Mouse (Mus musculus) right cerebral cortex, postnatal 14 days (tissue): ENCODE results near the gene Rnf225.
"Not testable (repeated sequence)": the region's sequence is repeated elsewhere in the genome, so short reads cannot be mapped to it uniquely, and the experiment has no call there.

Source experiments
- DNase-seq: peaks from one replicate; pipeline ENCODE4 v3.0.0; 2022

Rnf225 gene

GRCm38 (mm10) chr7:12927191-12927680 is at the start of gene Rnf225:
Gene Rnf225 (plus strand): TSS chr7:12927416.
- DNase-seq = no peak

- no peak for DNase-seq
Observed at GRCm38 (mm10) chr7:12880036-12880435, 47.2 kb upstream of the Rnf225 start.

GRCm38 (mm10) chr7:12880497-12880896 is 46.7 kb upstream of the Rnf225 start:
- not testable (repeated sequence) for DNase-seq

GRCm38 (mm10) chr7:12880911-12881660 is 46.1 kb upstream of the Rnf225 start, which contains the start of gene Zfp128:
Gene Zfp128 (plus strand): TSS chr7:12881177.
- DNase-seq = peak; percentile 95

GRCm38 (mm10) chr7:12886563-12887266 is 40.5 kb upstream of the Rnf225 start:
- no peak for DNase-seq

- no peak for DNase-seq
Observed at GRCm38 (mm10) chr7:12887585-12887984, 39.6 kb upstream of the Rnf225 start.

- no peak for DNase-seq
Observed at GRCm38 (mm10) chr7:12890928-12891327, 36.3 kb upstream of the Rnf225 start.

GRCm38 (mm10) chr7:12891334-12891733 is 35.9 kb upstream of the Rnf225 start:
- no peak for DNase-seq

- DNase-seq = peak; percentile 91
Observed at GRCm38 (mm10) chr7:12897655-12898410, 29.4 kb upstream of the Rnf225 start, which contains the start of gene Zscan22. Gene Zscan22 (plus strand): TSS chr7:12897815.

- no peak for DNase-seq
Observed at GRCm38 (mm10) chr7:12901517-12901916, 25.7 kb upstream of the Rnf225 start.

- DNase-seq = no peak
Observed at GRCm38 (mm10) chr7:12903623-12904022, 23.6 kb upstream of the Rnf225 start.

GRCm38 (mm10) chr7:12905146-12905545 is 22.1 kb upstream of the Rnf225 start:
- DNase-seq = no peak

GRCm38 (mm10) chr7:12909498-12909962 is 17.7 kb upstream of the Rnf225 start:
- DNase-seq = peak; percentile 76

GRCm38 (mm10) chr7:12910181-12910668 is 17.0 kb upstream of the Rnf225 start:
- DNase-seq = peak; percentile 56

- DNase-seq = no peak
Observed at GRCm38 (mm10) chr7:12913556-12913955, 13.7 kb upstream of the Rnf225 start.

- not testable (repeated sequence) for DNase-seq
Observed at GRCm38 (mm10) chr7:12920495-12920894, 6.7 kb upstream of the Rnf225 start.

GRCm38 (mm10) chr7:12921318-12921704 is 5.9 kb upstream of the Rnf225 start:
- DNase-seq = no peak

GRCm38 (mm10) chr7:12921705-12922465 is 5.3 kb upstream of the Rnf225 start, which contains the start of gene Rps5:
Gene Rps5 (plus strand): TSS chr7:12922290.
- peak; percentile 98 for DNase-seq

GRCm38 (mm10) chr7:12922729-12923128 is 4.5 kb upstream of the Rnf225 start:
- DNase-seq = no peak

GRCm38 (mm10) chr7:12926316-12926715 is 900 bp upstream of the Rnf225 start:
- no peak for DNase-seq

GRCm38 (mm10) chr7:12927693-12928589 is 725 bp downstream of the Rnf225 start:
- DNase-seq = peak; percentile 64
